Mouse (Mus musculus): ENCODE data around the gene Bhlhe41.

GRCm38 (mm10) chr6:145855720-145856551 is 9.4 kb downstream of the Bhlhe41 start:
- TF ChIP-seq CEBPB (IDR thresholded peaks at IDR 0.05; ENCODE audit: low read depth) (no peak), CTCF (IDR thresholded peaks at IDR 0.05; ENCODE audit: control insufficient read depth, insufficient read depth, insufficient read length) (no peak), FOSL1 (IDR thresholded peaks at IDR 0.05; ENCODE audit: insufficient read depth, low read length, poor library complexity, severe bottlenecking) (no peak)
